Mouse (Mus musculus) CH12.LX (cell line): ENCODE measurements around the gene 4933427D14Rik.

ENCODE experiments used
- CHD2 ChIP-seq: IDR thresholded peaks from 2 replicates; pipeline ENCODE4 v1.6.1; 2011; ENCODE audit warnings: low read length, improper control_type of control experiment
- CTCF ChIP-seq, 2 experiments: IDR thresholded peaks in 1 of 2; conservative IDR thresholded peaks in 1 of 2; 2 replicates each; pipeline ENCODE4 v1.5.1; 2011 to 2012; ENCODE audit warnings: low read depth in 2 of 2, low read length in 2 of 2, improper control_type of control experiment in 1 of 2, inconsistent platforms in 1 of 2, mild to moderate bottlenecking in 1 of 2, moderate library complexity in 1 of 2
- E2F4 ChIP-seq: IDR thresholded peaks from 2 replicates; pipeline ENCODE4 v1.6.1; 2011; ENCODE audit warnings: low read depth, low read length, improper control_type of control experiment; ENCODE audit not compliant: insufficient replicate concordance
- ELF1 ChIP-seq: IDR thresholded peaks from 2 replicates; pipeline ENCODE4 v1.6.1; 2014; ENCODE audit warnings: low read depth, mild to moderate bottlenecking, inconsistent platforms, low read length, improper control_type of control experiment
- ETS1 ChIP-seq: conservative IDR thresholded peaks from 2 replicates; pipeline ENCODE4 v1.6.1; 2012; ENCODE audit warnings: low read depth, mild to moderate bottlenecking, inconsistent platforms, low read length, improper control_type of control experiment, moderate library complexity
- MAX ChIP-seq: IDR thresholded peaks from 2 replicates; pipeline ENCODE4 v1.6.1; 2011; ENCODE audit warnings: low read length, improper control_type of control experiment
- POLR2A ChIP-seq: IDR thresholded peaks from 2 replicates; pipeline ENCODE4 v1.6.1; 2011; ENCODE audit warnings: low read depth, mild to moderate bottlenecking, improper control_type of control experiment, low read length
- POLR2AphosphoS2 ChIP-seq: IDR thresholded peaks from 2 replicates; pipeline ENCODE4 v1.6.1; 2011; ENCODE audit warnings: low read depth, low read length, improper control_type of control experiment
- RAD21 ChIP-seq: IDR thresholded peaks from 2 replicates; pipeline ENCODE4 v1.6.1; 2011; ENCODE audit warnings: low read depth, mild to moderate bottlenecking, low read length, improper control_type of control experiment, moderate library complexity
- RCOR1 ChIP-seq: conservative IDR thresholded peaks from 2 replicates; pipeline ENCODE4 v1.6.1; 2012; ENCODE audit warnings: low read depth, mild to moderate bottlenecking, inconsistent platforms, low read length, improper control_type of control experiment
- ZC3H11A ChIP-seq: IDR thresholded peaks from 2 replicates; pipeline ENCODE4 v1.6.1; 2012; ENCODE audit warnings: low read depth, mild to moderate bottlenecking, inconsistent platforms, low read length, improper control_type of control experiment
- ZMIZ1 ChIP-seq: IDR thresholded peaks from 2 replicates; pipeline ENCODE4 v1.6.1; 2012; ENCODE audit warnings: low read depth, mild to moderate bottlenecking, inconsistent platforms, low read length, improper control_type of control experiment

DNA sequence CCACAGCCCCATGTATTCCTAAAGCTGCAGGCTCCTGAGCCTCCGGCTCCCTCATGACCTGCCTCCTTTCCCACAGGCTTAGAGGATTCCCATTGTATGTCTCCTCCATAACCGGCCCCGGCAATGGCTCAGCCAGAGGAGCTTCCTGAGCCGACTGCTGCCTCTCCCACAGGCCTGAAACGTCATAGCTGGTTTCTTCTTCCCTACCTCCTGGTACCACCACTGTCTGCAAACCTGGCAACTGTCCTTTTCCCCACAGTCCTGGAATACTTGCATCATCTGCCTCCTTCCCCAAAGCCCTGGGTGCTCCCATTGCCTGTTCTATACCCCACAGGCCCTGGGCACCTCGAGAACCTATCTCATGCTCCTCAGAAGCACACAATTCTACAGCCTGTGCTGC is 2.0 kb downstream of the 4933427D14Rik start:
- TF ChIP-seq ZMIZ1 (no peak), POLR2AphosphoS2 (no peak), E2F4 (no peak), ETS1 (no peak), CHD2 (no peak), CTCF (conservative IDR thresholded peaks at IDR 0.05 in 1 of 2, IDR thresholded peaks at IDR 0.05 in 1 of 2; ENCODE audit: low read depth in 2 of 2, low read length in 2 of 2) (no peak), MAX (no peak), POLR2A (no peak), RAD21 (no peak), RCOR1 (no peak), ELF1 (no peak), ZC3H11A (no peak)
